Mouse (Mus musculus) embryo, embryonic 10.5 days (tissue): Measurements from ENCODE around the gene Slc27a3.

Source experiments
- DNase-seq: peaks from one replicate; pipeline ENCODE4 v3.0.0-alpha.2; 2015; ENCODE audit warnings: low spot score

Gene Slc27a3

DNA sequence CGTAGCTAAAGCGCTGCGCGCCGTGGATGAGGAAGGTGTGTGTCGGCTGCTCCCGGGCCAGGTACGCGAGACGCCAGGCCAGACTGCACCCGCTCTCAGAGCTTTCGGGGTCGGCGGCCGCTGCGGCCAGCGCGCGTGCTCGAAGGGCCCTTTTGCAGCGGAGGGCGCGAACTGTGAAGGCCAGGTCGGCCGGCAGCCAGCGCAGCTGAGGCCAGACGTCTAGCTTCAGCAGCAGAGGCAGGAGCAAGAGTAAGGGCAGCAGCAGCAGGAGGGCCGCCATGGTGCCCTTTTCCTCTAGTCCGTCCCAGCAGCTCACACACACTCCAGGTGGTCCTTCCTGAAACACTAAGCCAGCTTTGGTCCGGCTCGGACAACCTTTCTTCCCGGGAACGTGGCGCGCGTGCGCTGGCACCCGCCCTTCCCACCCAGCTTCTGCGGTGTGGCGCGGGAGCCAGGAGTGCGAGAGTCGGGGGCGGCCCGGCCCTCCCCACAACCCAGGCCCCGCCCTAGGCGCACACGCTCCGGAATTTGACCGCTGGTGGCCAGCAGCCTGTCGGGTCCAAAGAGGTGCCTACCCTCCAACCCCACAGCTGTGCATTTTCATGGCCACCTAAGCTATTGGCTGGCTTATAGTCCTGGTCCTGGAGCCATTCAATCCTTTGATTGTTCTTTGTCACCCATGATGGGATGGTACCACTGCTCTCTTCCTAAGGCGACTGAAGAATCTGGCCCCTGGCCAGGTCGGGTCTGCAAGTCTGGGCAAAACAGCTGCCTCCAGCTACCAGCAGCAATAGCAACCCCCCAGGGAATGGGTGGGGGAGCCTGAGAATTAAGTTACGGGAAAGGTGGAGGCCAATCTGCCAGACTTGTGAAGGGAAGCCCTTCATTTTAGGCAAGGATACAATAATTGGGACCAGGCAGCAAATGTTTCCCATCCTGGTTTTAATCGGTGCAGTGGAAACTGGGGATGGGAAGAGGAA is at the start of gene Slc27a3:
Slc27a3 (minus strand) TSS at position 428 of the 980 bp plus-strand sequence.
- DNase-seq, result peak; percentile 75

GRCm38 (mm10) chr3:90437131-90437530 is 47.4 kb upstream of the Slc27a3 start:
- DNase-seq, result no peak

- DNase-seq, result no peak
Measured at GRCm38 (mm10) chr3:90434073-90434730, 44.5 kb upstream of the Slc27a3 start.

DNA sequence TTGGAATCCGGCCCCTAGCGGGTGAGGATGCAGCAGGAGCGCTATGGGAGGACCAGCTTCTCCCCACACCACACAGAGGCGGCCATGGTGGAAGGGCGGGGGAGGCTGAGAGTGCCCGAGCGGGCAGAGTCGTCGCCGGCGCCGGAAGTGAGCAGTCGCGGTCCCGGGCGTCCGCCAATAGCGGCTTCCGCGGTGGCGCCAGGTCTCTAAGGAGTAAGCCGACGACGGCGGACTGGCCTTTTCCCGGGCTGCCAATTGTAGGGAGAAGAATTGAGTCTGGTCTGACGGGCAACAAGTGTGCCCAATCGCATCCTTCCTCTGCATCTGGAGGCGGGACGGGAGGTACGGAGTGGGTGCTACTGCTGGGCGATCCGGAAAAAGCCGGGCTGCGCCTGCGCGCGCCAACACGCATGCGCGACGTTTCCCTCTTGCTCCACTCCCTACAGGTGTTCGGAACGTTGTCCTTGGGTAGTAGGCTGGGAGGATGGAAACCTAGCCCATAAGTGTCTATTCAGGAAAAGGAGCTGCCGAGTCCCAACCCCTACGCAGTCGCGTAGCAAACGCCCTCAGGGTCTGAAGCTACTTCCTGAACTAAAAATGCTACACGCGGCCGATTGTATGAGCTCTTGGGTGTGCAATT is 43.8 kb upstream of the Slc27a3 start, which contains the start of gene Ints3:
Ints3 (minus strand) TSS at position 242 of the 640 bp plus-strand sequence.
- peak; percentile 99 for DNase-seq

DNA sequence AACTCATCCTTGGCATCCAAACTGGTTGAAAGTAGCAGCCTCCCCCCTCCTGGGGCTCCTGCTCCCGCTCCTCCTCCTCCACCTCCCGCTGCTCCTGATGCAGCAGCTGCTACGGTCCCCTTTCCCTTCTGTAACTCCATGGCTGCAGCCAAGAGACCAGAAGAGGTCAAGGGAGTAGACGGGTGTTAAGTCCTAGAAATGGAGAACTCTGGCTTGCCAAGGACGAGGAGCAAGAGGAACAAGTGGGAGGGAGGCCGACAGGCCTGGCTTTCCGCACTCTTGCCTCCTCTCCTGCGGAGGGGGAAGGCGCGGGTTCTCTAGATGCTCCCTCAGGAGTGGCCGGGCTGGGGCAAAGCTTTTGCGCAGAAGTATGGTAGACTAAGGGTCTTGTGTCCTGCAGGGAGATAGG is 43.1 kb upstream of the Slc27a3 start:
- DNase-seq, result peak; percentile 56

DNA sequence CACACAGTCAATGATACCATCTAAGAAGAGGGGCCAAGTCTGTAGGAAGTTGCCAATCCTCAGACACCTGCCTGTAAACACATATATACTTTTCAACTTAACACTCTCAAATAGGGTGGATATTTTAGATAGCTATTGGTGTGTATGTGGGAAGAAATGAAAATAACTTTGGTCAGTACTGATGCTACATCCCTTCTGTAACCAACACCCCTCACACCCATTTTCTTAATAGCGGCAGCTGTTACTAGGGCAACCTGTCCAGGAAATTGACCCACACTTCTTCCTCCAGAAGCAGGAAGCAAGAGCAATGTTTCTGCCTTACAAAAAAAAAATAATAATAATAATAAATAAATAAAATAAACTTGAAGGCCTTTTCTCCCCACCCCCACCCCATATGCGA is 42.6 kb upstream of the Slc27a3 start:
- no peak for DNase-seq

- no peak for DNase-seq
Measured at GRCm38 (mm10) chr3:90429576-90429975, 39.8 kb upstream of the Slc27a3 start.

- no peak for DNase-seq
Measured at GRCm38 (mm10) chr3:90428186-90428585, 38.4 kb upstream of the Slc27a3 start.

DNA sequence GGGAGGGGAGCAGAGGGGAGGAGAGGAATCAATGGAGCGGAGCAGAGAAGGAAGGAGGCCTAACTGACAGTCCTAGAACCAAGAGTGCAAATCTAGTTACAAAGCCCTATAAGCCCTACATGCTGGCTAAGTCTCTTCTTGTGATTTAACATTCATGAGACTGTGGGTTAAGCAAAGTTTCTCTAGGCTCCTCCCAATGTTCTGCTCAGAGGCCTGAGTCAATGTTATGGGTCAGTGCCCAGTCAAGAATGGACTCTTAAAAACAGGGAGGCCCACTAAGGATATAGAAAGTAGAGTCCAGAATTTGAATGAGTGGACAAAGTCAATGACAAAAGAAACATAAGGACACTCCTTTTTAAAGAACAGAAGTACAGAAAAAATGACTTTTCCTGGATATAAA is 37.8 kb upstream of the Slc27a3 start:
- DNase-seq, result no peak

DNA sequence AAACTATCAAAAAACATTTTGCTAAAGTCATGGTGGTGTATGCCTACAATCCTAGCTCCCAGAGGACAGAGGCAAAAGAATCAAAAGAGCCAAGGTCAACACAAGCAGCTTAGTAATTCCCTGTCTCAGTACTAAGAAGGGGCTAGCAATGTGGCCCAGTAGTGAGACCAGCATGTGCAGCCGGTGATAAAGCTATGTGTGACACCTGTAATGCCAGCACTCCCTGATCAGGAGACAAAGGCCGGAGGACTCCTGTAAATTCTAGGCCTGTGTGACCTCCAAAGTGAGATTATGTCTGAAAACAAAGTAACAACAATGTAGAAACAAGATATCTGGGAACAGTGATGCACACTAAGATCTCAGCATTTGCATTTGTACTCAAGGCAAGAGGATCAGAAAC is 35.8 kb upstream of the Slc27a3 start:
- no peak for DNase-seq

DNA sequence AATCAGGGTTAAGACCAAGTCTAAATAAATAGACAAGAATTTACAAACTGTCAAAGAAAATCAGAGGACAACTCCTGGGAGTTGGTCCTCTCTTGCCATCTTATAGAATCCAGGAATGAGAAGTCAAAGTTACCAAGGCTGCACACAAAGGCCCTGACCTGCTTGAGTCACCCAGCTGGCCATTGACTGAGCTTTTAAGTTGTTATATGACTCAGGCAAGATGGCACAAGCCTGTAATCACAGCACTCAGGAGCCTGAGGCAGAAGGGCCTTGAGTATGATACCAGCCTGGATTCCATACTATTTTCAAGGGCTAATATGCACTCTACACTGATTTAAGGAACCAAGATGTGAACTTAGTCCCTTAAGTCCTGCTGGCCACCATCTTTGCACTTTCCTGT is 33.8 kb upstream of the Slc27a3 start:
- DNase-seq, result no peak

GRCm38 (mm10) chr3:90420696-90421095 is 31.0 kb upstream of the Slc27a3 start:
- DNase-seq, result no peak

- no peak for DNase-seq
Measured at GRCm38 (mm10) chr3:90413011-90413396, 23.3 kb upstream of the Slc27a3 start.

DNA sequence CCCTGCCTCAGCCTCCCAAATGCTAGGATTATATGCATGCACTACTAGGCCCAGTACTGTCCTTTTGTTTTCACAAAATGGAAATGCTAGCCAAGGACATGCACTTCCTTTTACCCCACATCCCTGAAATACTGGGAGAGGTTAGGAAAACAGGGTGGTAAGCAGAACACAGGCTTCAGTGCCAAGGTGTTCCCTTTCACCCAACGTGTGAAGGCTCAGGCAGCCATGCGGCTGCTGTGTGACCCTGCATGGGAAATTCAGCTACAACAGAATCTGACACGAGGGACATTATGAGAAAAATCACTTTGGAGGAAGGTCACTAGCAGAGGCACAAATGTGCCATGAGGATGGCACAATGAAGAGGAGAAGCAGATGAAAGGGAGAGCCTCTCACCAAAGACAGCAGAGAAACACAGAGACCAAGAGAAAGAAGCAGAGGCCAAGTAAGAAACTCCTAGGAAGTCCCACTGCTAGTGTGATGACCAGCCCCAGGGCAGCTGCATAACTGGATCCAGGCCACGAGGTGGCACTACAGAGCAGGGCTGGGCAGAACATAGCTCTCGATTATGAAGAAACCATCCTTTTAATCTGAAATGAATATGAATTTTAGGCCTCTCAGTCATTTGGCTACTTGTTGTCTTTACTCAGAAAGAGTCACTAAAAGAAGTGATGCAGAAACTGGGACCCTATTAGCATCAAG is 22.7 kb upstream of the Slc27a3 start:
- peak; percentile 79 for DNase-seq

DNA sequence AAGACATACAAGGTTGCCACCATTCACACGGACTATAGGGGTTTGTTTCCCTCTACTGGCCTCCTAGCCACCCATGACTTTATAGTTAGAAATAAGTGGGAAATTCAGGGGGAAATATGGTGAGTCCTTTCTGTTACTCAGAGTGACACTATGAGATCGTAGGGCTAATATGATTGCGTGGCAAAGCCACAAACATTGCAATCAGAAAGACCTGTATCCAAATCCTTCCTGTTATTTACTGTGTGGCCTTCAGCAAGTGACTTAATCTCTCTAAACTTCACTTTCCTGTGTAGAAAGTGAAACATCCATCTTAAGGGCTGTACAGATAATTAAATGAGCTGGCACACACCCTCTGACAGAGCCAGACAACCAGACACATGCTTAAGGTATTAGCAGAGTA is 19.0 kb upstream of the Slc27a3 start:
- no peak for DNase-seq

DNA sequence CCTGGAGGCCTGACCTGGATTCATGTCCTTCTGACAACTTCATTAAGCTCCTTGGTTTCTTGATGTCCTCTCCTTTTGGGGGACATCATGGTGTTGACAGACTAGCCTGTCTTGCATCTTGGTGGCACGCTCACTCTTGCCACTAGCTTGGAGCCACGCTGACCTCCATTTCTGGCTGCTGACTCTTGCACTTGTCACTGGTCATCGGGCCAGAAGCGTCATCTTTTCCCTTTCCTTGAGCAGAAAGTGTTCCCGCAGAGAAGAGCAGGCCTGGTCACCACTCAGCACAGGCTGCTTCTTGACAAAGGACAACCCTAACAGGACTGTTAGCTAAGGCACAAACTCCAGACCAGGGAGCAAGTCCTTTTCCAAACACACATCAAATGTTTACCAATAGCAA is 16.7 kb upstream of the Slc27a3 start:
- DNase-seq, result no peak

- DNase-seq, result no peak
Measured at GRCm38 (mm10) chr3:90404609-90405008, 14.9 kb upstream of the Slc27a3 start.

DNA sequence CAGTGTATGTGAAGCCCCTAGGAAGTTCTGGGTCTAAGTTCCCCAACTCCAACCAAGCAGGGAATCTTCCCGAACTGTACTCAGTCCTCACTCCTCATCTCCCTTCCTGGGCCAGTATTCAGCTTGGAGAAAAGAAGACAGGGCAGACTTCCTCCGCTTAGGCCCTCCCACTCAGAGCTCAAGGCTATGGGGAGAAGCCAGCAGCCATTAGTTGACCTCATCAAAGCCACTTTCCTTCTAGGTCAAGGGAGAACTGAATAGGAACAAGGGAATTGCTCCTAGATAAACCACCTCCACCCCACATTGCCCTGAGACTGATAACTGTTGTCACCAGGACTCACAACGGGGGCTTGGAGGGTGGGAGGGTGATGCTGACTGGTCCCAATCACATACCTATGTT is 14.4 kb upstream of the Slc27a3 start:
- no peak for DNase-seq

- DNase-seq, result no peak
Measured at GRCm38 (mm10) chr3:90400993-90401392, 11.3 kb upstream of the Slc27a3 start.

DNA sequence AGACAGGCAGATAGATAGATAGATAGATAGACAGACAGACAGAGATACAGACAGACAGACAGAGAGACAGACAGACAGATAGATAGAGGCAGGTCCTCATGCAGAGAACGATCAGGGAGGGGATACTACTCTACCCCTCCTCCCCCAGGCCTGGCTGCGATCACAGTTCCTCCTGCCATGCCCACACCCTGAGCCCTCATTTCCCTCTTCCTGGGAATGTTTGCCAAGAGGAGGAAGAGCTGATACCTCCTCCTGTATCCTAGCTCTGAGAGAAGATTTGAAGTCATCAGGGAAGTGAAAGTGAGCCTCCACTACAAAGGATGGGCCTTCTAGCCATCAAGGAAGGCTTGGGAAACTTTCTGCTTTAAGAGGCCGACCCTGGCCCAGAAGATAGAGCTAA is 5.9 kb upstream of the Slc27a3 start:
- no peak for DNase-seq

- DNase-seq, result no peak
Measured at GRCm38 (mm10) chr3:90392661-90393060, 2.9 kb upstream of the Slc27a3 start.

DNA sequence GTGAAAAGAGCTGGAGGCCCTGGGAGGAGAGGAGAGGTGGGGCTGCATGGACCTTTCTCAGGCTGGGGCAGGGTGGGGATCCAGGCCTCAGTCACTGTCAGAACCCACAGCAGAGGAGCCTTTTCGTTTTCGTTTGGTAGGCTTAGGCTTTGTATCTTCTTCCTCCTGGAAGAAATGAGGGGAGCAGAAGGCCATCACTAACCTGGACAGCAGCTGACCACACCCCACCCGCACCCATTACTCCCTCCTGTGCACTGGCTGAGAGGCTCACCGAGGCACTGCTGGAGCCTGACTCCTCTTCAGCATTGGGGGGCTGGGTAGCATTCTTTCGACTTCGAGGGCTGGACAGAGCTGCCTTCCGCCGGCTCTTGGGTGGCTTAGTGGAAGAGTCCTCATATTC is 2.2 kb upstream of the Slc27a3 start:
- no peak for DNase-seq
